Mouse (Mus musculus) heart, postnatal 0 days (tissue): ENCODE data around the gene Fnbp4. TPM values are rescaled to one million over a fixed set of nuclear protein-coding genes. Genes with fewer than 3 reads are reported as not detected.
"Not testable (repeated sequence)": the region's sequence is repeated elsewhere in the genome, so short reads cannot be mapped to it uniquely, and the experiment has no call there.

Source experiments
- ATAC-seq: fragments of 200-750 bp; cut with Nextera tagmentation; 2 replicates; pipeline ENCODE4 v1.8.0; 2017; ENCODE audit warnings: low read depth, moderate number of reproducible peaks, moderate library complexity; ENCODE audit not compliant: insufficient read depth
- DNase-seq: peaks from one replicate; pipeline ENCODE4 v3.0.0-alpha.2; 2016; ENCODE audit warnings: low spot score
- H3K27ac ChIP-seq: fragments of 300-500 bp; sonication (generic); 2 replicates; pipeline ENCODE4 v1.5.1; 2014; ENCODE audit warnings: low read depth, mild to moderate bottlenecking
- H3K27me3 ChIP-seq: fragments of 300-500 bp; sonication (generic); 2 replicates; pipeline ENCODE4 v1.6.1; 2014; ENCODE audit warnings: low read length, mixed read lengths; ENCODE audit not compliant: control insufficient read depth, insufficient read depth
- H3K36me3 ChIP-seq: fragments of 300-500 bp; sonication (generic); replicated peaks from 2 replicates; pipeline ENCODE4 v1.6.1; 2014; ENCODE audit warnings: low read length, mixed read lengths; ENCODE audit not compliant: control insufficient read depth, insufficient read depth
- H3K4me1 ChIP-seq: fragments of 300-500 bp; sonication (generic); 2 replicates; pipeline ENCODE4 v1.6.1; 2014; ENCODE audit warnings: antibody characterized with exemption; ENCODE audit not compliant: control insufficient read depth, insufficient read depth
- H3K4me2 ChIP-seq: fragments of 300-500 bp; sonication (generic); 2 replicates; pipeline ENCODE4 v1.6.1; 2014; ENCODE audit warnings: low read depth, mild to moderate bottlenecking, low read length, moderate library complexity
- H3K4me3 ChIP-seq: fragments of 300-500 bp; sonication (generic); 2 replicates; pipeline ENCODE4 v1.5.1; 2014; ENCODE audit warnings: low read depth, low read length
- H3K9ac ChIP-seq: fragments of 300-500 bp; sonication (generic); replicated peaks from 2 replicates; pipeline ENCODE4 v1.6.1; 2014; ENCODE audit warnings: low read depth, low read length, mixed read lengths
- H3K9me3 ChIP-seq: fragments of 300-500 bp; sonication (generic); replicated peaks from 2 replicates; pipeline ENCODE4 v1.6.1; 2016; ENCODE audit warnings: low read length; ENCODE audit not compliant: control insufficient read depth
- CTCF ChIP-seq: IDR thresholded peaks from 2 replicates; pipeline ENCODE4 v1.5.1; 2016; ENCODE audit warnings: antibody characterized with exemption, control low read depth, low read depth
- EP300 ChIP-seq: IDR thresholded peaks from 2 replicates; pipeline ENCODE4 v1.6.1; 2016; ENCODE audit warnings: antibody characterized with exemption, low read depth
- WGBS: fragments of 180-500 bp; shearing (Covaris S2); extraction: QIAGEN DNeasy Blood & Tissue Kit; methylation state at CpG from one replicate; pipeline ENCODE4 v1.1.7; 2014; 5-methylcytosine and 5-hydroxymethylcytosine counted together
- polyA plus RNA-seq: library from polyadenylated mRNA; unstranded; fragments of >200 nt; fragmentation: Nextera tagmentation; extraction: Ambion mirVana; gene quantifications from 2 replicates; pipeline ENCODE4 v1.2.1, GENCODE M21; 2015
- total RNA-seq: library from RNA; depleted of rRNA; stranded (reverse); fragments of >200 nt; gene quantifications from 2 replicates; pipeline ENCODE4 v1.2.3, GENCODE M21; 2014; ENCODE audit warnings: low replicate concordance

Fnbp4 gene
- total and polyA plus RNA-seq, 2 experiments from 2014 or later = 23.8 to 39.0 TPM

- no peak overlapping the region for H3K4me3 ChIP-seq
- H3K9ac ChIP-seq = no peak overlapping the region
- no peaks in the 10 kb centered on the region for H3K9me3 ChIP-seq
- no peak for DNase-seq
- no peak for TF ChIP-seq EP300
- TF ChIP-seq CTCF = no peak
- no peaks in the 10 kb centered on the region for H3K27me3 ChIP-seq
- no peak overlapping the region for H3K27ac ChIP-seq
- 80% methylated on average over 4 of the region's 4 CpGs for WGBS
- no peak overlapping the region for H3K4me2 ChIP-seq
- H3K4me1 ChIP-seq = no peaks in the 10 kb centered on the region
- no peak for ATAC-seq
- H3K36me3 ChIP-seq = no peaks in the 10 kb centered on the region
Observed at GRCm38 (mm10) chr2:90816144-90816543, 71.0 kb downstream of the Fnbp4 start.

- ATAC-seq (no peak), DNase-seq (no peak)
- no peaks in the 10 kb centered on the region for H3K4me1 ChIP-seq
- WGBS = 54% methylated on average over 3 of the region's 3 CpGs
- H3K36me3 ChIP-seq = no peaks in the 10 kb centered on the region
- TF ChIP-seq CTCF (no peak), EP300 (no peak)
- H3K27ac ChIP-seq = no peak overlapping the region
- no peak overlapping the region for H3K9ac ChIP-seq
- H3K9me3 ChIP-seq = no peaks in the 10 kb centered on the region
- no peak overlapping the region for H3K4me3 ChIP-seq
- H3K4me2 ChIP-seq = no peak overlapping the region
- H3K27me3 ChIP-seq = no peaks in the 10 kb centered on the region
Observed at GRCm38 (mm10) chr2:90818710-90819109, 73.5 kb downstream of the Fnbp4 start.

GRCm38 (mm10) chr2:90820894-90821293 lies 75.7 kb downstream of the Fnbp4 start:
- no peaks in the 10 kb centered on the region for H3K4me1 ChIP-seq
- no peak overlapping the region for H3K27ac ChIP-seq
- H3K9me3 ChIP-seq = no peaks in the 10 kb centered on the region
- 77% methylated on average over 3 of the region's 3 CpGs for WGBS
- H3K27me3 ChIP-seq = no peaks in the 10 kb centered on the region
- no peak overlapping the region for H3K4me2 ChIP-seq
- DNase-seq (no peak), ATAC-seq (no peak)
- no peaks in the 10 kb centered on the region for H3K36me3 ChIP-seq
- TF ChIP-seq EP300 = no peak
- no peak for TF ChIP-seq CTCF
- no peak overlapping the region for H3K9ac ChIP-seq
- H3K4me3 ChIP-seq = no peak overlapping the region

- H3K9me3 ChIP-seq = no peaks in the 10 kb centered on the region
- no peaks in the 10 kb centered on the region for H3K36me3 ChIP-seq
- 82% methylated on average over 2 of the region's 2 CpGs for WGBS
- no peak overlapping the region for H3K4me3 ChIP-seq
- no peak overlapping the region for H3K4me2 ChIP-seq
- no peaks in the 10 kb centered on the region for H3K27me3 ChIP-seq
- no peaks in the 10 kb centered on the region for H3K4me1 ChIP-seq
- no peak for TF ChIP-seq CTCF
- no peak for TF ChIP-seq EP300
- DNase-seq (no peak), ATAC-seq (no peak)
- H3K27ac ChIP-seq = no peak overlapping the region
- H3K9ac ChIP-seq = no peak overlapping the region
Observed at GRCm38 (mm10) chr2:90822978-90823377, 77.8 kb downstream of the Fnbp4 start.

GRCm38 (mm10) chr2:90823781-90824180 lies 78.6 kb downstream of the Fnbp4 start:
- H3K4me1 ChIP-seq = no peaks in the 10 kb centered on the region
- H3K4me3 ChIP-seq = no peak overlapping the region
- H3K27me3 ChIP-seq = no peaks in the 10 kb centered on the region
- no peaks in the 10 kb centered on the region for H3K9me3 ChIP-seq
- no peak overlapping the region for H3K9ac ChIP-seq
- DNase-seq (no peak), ATAC-seq (no peak)
- H3K36me3 ChIP-seq = no peaks in the 10 kb centered on the region
- 75% methylated on average over 6 of the region's 6 CpGs for WGBS
- H3K4me2 ChIP-seq = no peak overlapping the region
- no peak for TF ChIP-seq CTCF
- no peak for TF ChIP-seq EP300
- H3K27ac ChIP-seq = no peak overlapping the region

GRCm38 (mm10) chr2:90824528-90824927 lies 79.4 kb downstream of the Fnbp4 start:
- H3K27me3 ChIP-seq = not testable (repeated sequence)

More at GRCm38 (mm10) chr2:90824528-90824927, 79.4 kb downstream of the Fnbp4 start:
- ATAC-seq, H3K4me3 ChIP-seq, DNase-seq, H3K27ac ChIP-seq, H3K9ac ChIP-seq, H3K4me1 ChIP-seq, H3K36me3 ChIP-seq, H3K4me2 ChIP-seq, H3K9me3 ChIP-seq: not testable (repeated sequence)
- 68% methylated on average over 10 of the region's 10 CpGs for WGBS
